Mouse (Mus musculus) midbrain, embryonic 11.5 days (tissue): ENCODE data around the gene Zfp777. TPM values are rescaled to one million over a fixed set of nuclear protein-coding genes. Genes with fewer than 3 reads are reported as not detected.

Source experiments
- ATAC-seq: fragments of 200-750 bp; cut with Nextera tagmentation; 2 replicates; pipeline ENCODE4 v1.8.0; 2017; ENCODE audit warnings: moderate TSS enrichment, moderate library complexity; ENCODE audit not compliant: low FRiP score
- DNase-seq: peaks from one replicate; pipeline ENCODE4 v3.0.0; 2015; ENCODE audit warnings: low spot score; ENCODE audit errors: missing footprints
- H3K27ac ChIP-seq: fragments of 300-500 bp; sonication (generic); 2 replicates; pipeline ENCODE4 v1.5.1; 2014; ENCODE audit warnings: low read depth, low read length
- H3K27me3 ChIP-seq: fragments of 300-500 bp; sonication (generic); 2 replicates; pipeline ENCODE4 v1.6.1; 2014; ENCODE audit warnings: mild to moderate bottlenecking, low read length, moderate library complexity, mixed read lengths; ENCODE audit not compliant: control insufficient read depth, insufficient read depth
- H3K36me3 ChIP-seq: fragments of 300-500 bp; sonication (generic); 2 replicates; pipeline ENCODE4 v1.6.1; 2014; ENCODE audit warnings: mild to moderate bottlenecking, low read length, moderate library complexity, mixed read lengths; ENCODE audit not compliant: control insufficient read depth, insufficient read depth
- H3K4me1 ChIP-seq: fragments of 300-500 bp; sonication (generic); 2 replicates; pipeline ENCODE4 v1.6.1; 2014; ENCODE audit warnings: low read length; ENCODE audit not compliant: control insufficient read depth, insufficient read depth
- H3K4me2 ChIP-seq: fragments of 300-500 bp; sonication (generic); 2 replicates; pipeline ENCODE4 v1.6.1; 2014; ENCODE audit warnings: mild to moderate bottlenecking, moderate library complexity
- H3K4me3 ChIP-seq: fragments of 300-500 bp; sonication (generic); 2 replicates; pipeline ENCODE4 v1.5.1; 2014; ENCODE audit warnings: low read depth, low read length
- H3K9ac ChIP-seq: fragments of 300-500 bp; sonication (generic); 2 replicates; pipeline ENCODE4 v1.6.1; 2014; ENCODE audit warnings: low read length
- H3K9me3 ChIP-seq: fragments of 300-500 bp; sonication (generic); 2 replicates; pipeline ENCODE4 v1.6.1; 2016; ENCODE audit warnings: low read length; ENCODE audit not compliant: control insufficient read depth
- WGBS: fragments of 180-500 bp; shearing (Covaris S2); extraction: QIAGEN DNeasy Blood & Tissue Kit; methylation state at CpG from one replicate; pipeline ENCODE4 v1.1.7; 2014; 5-methylcytosine and 5-hydroxymethylcytosine counted together
- polyA plus RNA-seq: library from polyadenylated mRNA; unstranded; fragments of >200 nt; fragmentation: Nextera tagmentation; extraction: Ambion mirVana; gene quantifications from 2 replicates; pipeline ENCODE4 v1.2.1, GENCODE M21; 2014

Gene Zfp777
- polyA plus RNA-seq: 9.2 and 9.5 TPM in 2 replicates

DNA sequence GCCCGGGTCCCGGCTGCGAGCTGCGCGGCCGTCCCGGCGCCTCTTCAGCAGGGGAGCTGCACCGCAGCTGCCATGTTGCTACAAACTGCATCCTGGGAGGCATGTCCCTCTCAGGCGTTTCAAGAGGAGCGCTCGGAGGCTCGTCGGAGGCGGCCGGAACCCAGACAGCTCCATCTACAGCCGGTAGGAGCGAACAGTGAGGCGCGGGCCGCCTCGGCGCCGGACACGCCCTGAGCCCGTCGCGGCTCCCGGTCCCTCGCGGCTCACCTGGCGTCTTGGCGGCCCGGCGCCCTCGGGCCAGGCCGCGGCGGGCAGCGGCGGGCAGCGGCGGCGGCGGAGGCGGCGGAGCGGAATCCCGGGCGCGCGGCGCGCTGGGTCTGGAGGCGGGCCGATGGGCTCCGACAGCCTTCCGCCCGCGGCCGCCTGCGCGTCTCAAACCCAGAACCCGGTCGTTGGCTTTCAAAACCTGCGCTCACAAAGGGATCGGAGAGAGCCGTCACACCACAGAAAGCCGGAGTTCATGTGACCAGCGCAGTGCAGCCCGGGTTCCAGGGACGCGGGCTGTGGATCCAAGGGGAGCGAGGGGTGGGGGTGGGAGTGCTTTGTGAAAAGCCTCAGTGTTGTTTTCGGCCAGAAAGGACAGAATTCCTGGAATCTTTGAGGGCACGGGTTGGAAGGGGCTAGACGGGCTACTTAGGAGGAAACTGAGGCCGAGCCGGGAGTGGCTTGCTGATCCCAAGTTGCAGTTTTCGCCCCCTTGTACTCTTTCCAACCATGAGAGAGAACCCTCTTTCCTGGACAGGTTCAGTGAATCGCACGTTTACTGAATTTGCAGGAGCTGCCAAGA, at the start of gene Zfp777:
TSS of gene Zfp777 (minus strand) at position 486 of the 847 bp plus-strand sequence.
- peak; percentile 86 for ATAC-seq
- no peaks in the 10 kb centered on the region for H3K27me3 ChIP-seq
- WGBS: 1% methylated on average over 81 of the region's 82 CpGs

GRCm38 (mm10) chr6:48086957-48087715, 38.4 kb upstream of the Zfp777 start:
- H3K4me1 ChIP-seq: peaks cover 9% of the 10 kb centered on the region
- H3K4me2 ChIP-seq: peak overlapping the region; percentile 52; the same call in 1 of the 2 replicates
- H3K9ac ChIP-seq: no peak overlapping the region
- DNase-seq (peak; percentile 86), ATAC-seq (peak; percentile 1; the same call in 1 of the 2 replicates)
- H3K9me3 ChIP-seq: no peaks in the 10 kb centered on the region
- H3K36me3 ChIP-seq: peaks cover 11% of the 10 kb centered on the region
- H3K4me3 ChIP-seq: no peak overlapping the region
- H3K27ac ChIP-seq: no peak overlapping the region
- H3K27me3 ChIP-seq: no peaks in the 10 kb centered on the region
- 40% methylated on average over 14 of the region's 14 CpGs for WGBS

More for the DNA sequence above, at the start of gene Zfp777:
- Histone ChIP-seq H3K4me3 (peak within 1 kb of the TSS; percentile 91), H3K27ac (peak within 1 kb of the TSS; percentile 84), H3K9me3 (no peaks in the 10 kb centered on the region), H3K9ac (peak within 1 kb of the TSS; percentile 83), H3K4me2 (peak within 1 kb of the TSS; percentile 64), H3K36me3 (0 out of 2 replicates have a peak, but pooled peaks cover 2% of the 10 kb centered on the region), H3K4me1 (peaks cover 12% of the 10 kb centered on the region; the same call in 1 of the 2 replicates)
- DNase-seq: peak; percentile 96

- Histone ChIP-seq H3K4me2 (peak within 1 kb of the TSS; percentile 52), H3K9ac (peak within 1 kb of the TSS; percentile 98), H3K9me3 (no peaks in the 10 kb centered on the region), H3K4me3 (peak within 1 kb of the TSS; percentile 90), H3K27me3 (no peaks in the 10 kb centered on the region), H3K36me3 (peaks cover 14% of the 10 kb centered on the region), H3K27ac (peak within 1 kb of the TSS; percentile 74), H3K4me1 (peaks cover 9% of the 10 kb centered on the region)
- DNase-seq (peak; percentile 99), ATAC-seq (peak; percentile 94)
- WGBS: under 1% methylated on average over 42 of the region's 53 CpGs
Observed at GRCm38 (mm10) chr6:48086471-48086878, 37.8 kb upstream of the Zfp777 start, which contains the start of gene Zfp746. Zfp746 (minus strand) TSS chr6:48086593.

DNA sequence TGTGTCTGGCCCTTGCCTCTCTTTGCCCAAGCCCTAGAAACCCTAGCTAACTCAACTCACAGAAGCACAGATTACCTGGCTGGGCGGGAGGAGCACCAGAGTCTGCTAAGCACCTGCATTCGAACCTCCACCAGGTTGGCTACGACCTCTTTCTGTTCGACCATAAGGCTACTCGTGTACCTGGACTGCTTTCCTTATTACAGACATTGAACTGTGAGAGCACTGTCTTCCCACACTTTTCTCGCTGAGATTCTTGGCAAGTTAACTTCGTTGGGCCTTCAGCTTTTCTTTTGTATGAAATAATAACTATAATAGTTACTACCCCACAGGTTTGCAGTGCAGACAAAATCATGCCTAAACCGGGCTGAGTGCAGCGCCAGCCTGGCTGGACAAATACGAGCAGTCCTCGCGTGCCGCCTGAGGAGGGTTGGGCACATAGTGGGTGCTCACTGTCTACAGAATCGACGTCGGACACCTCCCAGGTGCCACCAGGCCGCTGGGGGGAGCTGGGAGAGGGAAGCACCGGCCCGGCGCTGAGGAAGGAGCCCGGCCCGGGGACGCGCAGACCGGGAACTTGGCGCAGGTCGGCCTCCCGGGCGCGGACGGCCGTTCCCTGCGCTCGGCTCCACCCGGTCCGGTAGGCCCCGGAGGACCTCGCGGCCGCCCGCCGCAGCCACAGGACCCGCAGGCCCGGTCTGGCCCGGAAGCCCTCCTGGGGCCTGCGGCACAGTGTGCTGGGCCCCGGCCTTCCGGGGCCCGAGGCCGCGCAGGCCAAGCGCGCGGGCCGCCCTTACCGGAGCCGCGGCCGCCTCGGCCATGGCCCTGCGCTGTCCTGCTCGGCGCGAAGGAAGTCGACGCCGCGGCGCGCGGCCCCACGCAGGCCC, 37.1 kb upstream of the Zfp777 start:
- peak overlapping the region; percentile 90 for H3K4me3 ChIP-seq
- ATAC-seq (peak; percentile 91), DNase-seq (peak; percentile 94)
- peak overlapping the region; percentile 98 for H3K9ac ChIP-seq
- H3K36me3 ChIP-seq: peaks cover 14% of the 10 kb centered on the region
- peaks cover 9% of the 10 kb centered on the region for H3K4me1 ChIP-seq
- H3K9me3 ChIP-seq: no peaks in the 10 kb centered on the region
- peak overlapping the region; percentile 52 for H3K4me2 ChIP-seq
- 3% methylated on average over 71 of the region's 72 CpGs for WGBS
- H3K27me3 ChIP-seq: no peaks in the 10 kb centered on the region
- H3K27ac ChIP-seq: peak overlapping the region; percentile 74

- H3K4me3 ChIP-seq: no peak overlapping the region
- H3K4me1 ChIP-seq: peaks cover 9% of the 10 kb centered on the region
- no peak overlapping the region for H3K4me2 ChIP-seq
- no peaks in the 10 kb centered on the region for H3K27me3 ChIP-seq
- DNase-seq: no peak
- ATAC-seq: no peak
- 94% methylated on average over 6 of the region's 6 CpGs for WGBS
- H3K9me3 ChIP-seq: no peaks in the 10 kb centered on the region
- no peak overlapping the region for H3K27ac ChIP-seq
- H3K36me3 ChIP-seq: peaks cover 16% of the 10 kb centered on the region
- H3K9ac ChIP-seq: no peak overlapping the region
Observed at GRCm38 (mm10) chr6:48083733-48084191, 35.1 kb upstream of the Zfp777 start.

DNA sequence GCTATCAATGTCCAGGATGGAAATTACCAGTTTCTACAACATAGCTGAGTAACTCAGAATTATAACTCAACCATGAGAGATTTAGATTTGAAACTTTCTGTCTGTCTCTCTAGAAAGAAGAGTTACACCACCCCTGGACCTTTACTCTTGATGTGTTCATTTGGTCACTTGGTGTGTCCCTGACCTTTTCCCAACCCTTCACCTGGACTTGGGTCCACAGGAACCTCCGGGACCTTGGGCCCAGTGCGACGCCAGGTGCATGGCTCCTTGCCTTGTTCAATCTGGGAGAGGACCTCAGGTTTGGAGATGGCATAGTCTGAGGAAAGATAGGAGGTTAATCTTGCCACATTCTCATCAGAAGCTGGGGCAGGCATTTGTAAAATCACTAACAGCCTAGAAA, 33.2 kb upstream of the Zfp777 start:
- no peaks in the 10 kb centered on the region for H3K9me3 ChIP-seq
- H3K9ac ChIP-seq: no peak overlapping the region
- H3K27ac ChIP-seq: no peak overlapping the region
- no peak overlapping the region for H3K4me2 ChIP-seq
- no peaks in the 10 kb centered on the region for H3K27me3 ChIP-seq
- 97% methylated on average over 3 of the region's 3 CpGs for WGBS
- peaks cover 9% of the 10 kb centered on the region for H3K4me1 ChIP-seq
- ATAC-seq: no peak
- H3K4me3 ChIP-seq: no peak overlapping the region
- H3K36me3 ChIP-seq: peaks cover 24% of the 10 kb centered on the region
- DNase-seq: peak; percentile 67

DNA sequence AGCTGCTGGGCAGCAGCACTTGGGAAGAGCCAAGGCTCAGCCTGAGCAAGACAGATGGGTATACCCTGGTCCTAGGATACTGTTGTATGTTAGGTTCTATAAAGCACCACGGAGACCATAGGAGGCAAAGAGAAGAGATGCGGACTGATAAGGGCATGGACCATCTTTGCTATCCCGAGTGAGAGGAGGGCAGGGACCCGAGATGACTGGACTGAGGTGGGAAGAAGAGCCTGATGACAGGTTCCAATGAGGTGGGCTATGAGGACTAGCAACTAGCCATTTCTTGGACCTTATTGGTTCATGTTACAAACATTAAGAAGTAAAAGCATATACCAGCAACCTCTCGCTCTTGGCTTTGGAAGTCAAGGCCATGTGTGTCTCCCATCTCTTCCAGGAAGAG, 32.3 kb upstream of the Zfp777 start:
- H3K9ac ChIP-seq: no peak overlapping the region
- no peak overlapping the region for H3K4me3 ChIP-seq
- DNase-seq (no peak), ATAC-seq (no peak)
- no peak overlapping the region for H3K4me2 ChIP-seq
- no peak overlapping the region for H3K27ac ChIP-seq
- WGBS: 94% methylated on average over 5 of the region's 5 CpGs
- peaks cover 9% of the 10 kb centered on the region for H3K4me1 ChIP-seq
- H3K36me3 ChIP-seq: peaks cover 24% of the 10 kb centered on the region
- H3K27me3 ChIP-seq: no peaks in the 10 kb centered on the region
- no peaks in the 10 kb centered on the region for H3K9me3 ChIP-seq

DNA sequence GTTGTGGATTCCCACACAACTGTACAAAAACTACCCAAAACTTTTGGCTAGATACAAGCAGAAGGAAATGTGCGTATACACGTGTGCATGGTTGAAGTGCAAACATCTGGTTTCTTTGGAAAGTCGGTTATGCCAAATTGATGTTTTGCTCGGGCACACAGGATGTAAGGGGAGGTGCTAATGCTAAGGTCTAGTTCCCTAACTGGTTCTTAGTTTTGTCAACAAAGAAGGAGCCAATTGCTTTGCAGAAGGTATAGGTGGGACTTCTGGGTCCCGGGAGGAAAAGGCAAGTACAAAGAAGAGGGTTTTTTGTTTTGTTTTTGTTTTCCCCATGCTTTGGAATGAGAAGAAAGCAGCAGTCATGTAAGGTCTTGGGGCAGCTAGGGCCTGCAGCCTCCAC, 24.6 kb upstream of the Zfp777 start:
- Histone ChIP-seq H3K27me3 (no peaks in the 10 kb centered on the region), H3K4me1 (no peaks in the 10 kb centered on the region), H3K9me3 (no peaks in the 10 kb centered on the region), H3K36me3 (peaks cover 8% of the 10 kb centered on the region; the same call in 1 of the 2 replicates), H3K27ac (no peak overlapping the region), H3K4me2 (no peak overlapping the region), H3K4me3 (no peak overlapping the region), H3K9ac (no peak overlapping the region)
- no peak for DNase-seq
- no peak for ATAC-seq
- 83% methylated on average over 5 of the region's 5 CpGs for WGBS
